Mouse (Mus musculus): ENCODE data around the gene Herpud2.

Herpud2 gene

DNA sequence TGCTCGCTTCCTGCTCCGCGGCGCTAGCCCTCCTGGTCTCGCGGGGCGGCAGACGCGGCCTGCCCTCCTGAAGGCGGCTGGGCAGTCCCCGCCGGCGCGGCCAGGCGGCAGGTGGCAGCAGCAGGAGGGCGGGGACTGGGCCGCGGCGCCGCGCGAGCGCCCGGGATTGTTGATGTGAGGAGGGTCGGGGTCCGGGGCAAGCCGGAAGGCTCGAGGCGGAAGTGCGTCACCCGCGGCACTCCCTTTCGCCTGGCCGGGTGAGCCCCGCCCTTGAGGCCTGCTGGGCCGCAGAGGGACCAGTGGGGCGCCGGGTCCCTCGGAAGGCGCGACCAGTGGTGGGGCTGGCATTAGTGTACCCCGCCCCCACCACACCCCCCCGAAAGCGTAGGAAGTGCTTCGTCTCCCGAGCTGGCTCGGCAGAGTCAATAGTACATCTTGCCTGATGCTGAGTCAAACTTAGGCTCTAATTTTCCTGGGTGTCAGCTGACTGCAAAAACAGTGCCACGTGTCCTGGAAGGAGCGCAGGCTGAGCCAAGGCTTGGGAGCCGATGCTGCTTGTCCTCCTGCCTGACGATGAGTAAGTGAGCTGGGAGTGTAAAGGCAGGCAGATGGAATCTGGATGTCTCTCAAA, at the start of gene Herpud2:
Gene Herpud2, minus strand, starts transcription at position 210 of the 631 bp plus-strand sequence.
- peak; percentile 86 for DNase-seq (ENCODE audit: low spot score)

DNA sequence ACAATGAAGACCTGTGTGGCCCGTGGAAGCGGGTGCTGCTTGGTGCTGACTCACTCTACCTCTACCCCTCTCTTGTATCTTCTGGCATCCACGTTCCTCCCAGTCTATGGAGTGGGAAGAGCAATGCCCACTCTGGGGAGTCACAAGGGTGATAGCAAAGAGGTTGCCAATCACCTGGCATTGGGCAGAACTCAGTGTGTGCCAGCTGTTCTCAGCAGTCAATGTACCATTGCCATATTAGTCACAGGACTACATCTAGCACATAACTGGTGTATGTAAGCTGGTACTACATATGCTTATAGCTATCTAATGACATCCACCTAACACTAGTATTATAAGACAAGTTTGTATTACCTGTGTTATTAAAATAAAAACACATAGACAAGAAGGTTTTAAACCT, 49.4 kb upstream of the Herpud2 start:
- DNase-seq (ENCODE audit: low spot score) = no peak

DNA sequence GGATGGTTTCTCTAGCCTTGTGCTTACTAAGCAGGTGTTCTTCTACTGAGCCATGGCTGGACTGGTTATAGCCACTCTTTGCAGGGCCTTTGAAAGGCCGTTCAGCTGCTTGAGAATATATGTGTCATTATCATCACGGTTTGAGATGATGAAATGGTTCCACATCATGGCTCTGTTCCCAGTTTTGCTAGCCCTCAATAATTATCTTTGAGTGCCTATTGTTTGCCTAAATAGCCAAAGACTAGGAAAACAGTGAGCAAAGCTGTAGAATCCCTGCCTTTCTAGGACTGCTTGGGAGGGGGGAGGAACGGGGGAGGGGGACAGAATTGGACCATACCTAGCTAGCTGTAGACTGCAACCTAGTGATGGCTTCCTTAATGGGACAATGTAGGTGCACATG, 48.5 kb upstream of the Herpud2 start:
- no peak for DNase-seq (ENCODE audit: low spot score)

DNA sequence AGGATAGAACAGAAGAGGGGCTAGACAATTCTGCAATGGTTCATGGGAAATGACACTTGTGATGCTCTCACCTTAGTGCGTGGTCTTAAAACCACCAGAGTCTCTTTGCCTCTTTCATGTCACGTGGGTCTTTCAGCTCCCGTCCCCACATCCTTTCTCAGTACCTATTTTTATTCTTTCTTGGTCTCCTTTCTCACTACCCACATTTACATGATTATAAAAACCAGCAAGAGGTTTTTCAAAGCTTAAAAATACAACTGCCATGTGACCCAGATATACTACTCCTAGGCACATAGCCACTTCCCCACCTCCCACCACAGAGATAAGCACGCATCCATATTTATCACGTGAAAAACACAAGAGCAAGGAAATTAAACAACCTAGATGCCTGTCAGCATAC, 45.1 kb upstream of the Herpud2 start:
- DNase-seq (ENCODE audit: low spot score) = no peak

DNA sequence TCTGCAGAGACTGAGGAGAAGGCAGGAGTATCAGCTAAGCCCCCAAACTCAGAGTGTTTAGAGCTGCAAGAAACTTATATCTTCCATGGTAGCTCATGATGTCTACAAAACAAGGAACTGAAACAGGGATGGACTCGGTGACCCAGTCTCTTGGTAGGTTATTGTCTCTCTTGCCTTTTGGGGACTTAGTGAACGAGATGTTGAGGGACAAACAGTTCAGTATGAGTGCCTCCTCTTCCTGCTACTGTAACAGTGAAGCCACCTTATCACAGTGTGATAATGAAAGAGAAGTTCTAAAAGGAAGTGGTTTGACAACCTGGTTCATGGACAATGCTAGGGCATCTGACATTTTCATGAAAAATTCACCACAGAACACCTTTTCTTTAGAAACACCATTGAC, 40.0 kb upstream of the Herpud2 start:
- no peak for DNase-seq (ENCODE audit: low spot score)

DNA sequence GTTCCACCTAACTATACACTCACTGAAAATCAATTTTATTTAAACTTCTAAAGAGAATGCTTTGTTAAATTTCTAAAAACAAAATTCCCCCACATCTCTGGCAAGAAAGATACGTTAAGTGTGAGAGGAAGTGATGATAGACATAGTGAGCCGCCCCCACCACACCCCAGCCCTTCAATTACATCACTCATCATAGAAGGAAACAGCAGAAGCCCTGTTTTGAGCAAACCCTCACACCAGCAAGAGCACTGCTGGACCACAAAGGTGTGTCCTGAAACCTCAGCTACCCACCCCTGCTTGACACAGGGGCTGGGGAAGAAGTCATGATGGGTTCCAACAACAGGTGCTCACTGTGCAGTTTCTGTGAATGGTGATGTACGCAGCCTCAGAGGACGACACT, 34.9 kb upstream of the Herpud2 start:
- DNase-seq (ENCODE audit: low spot score) = no peak

DNA sequence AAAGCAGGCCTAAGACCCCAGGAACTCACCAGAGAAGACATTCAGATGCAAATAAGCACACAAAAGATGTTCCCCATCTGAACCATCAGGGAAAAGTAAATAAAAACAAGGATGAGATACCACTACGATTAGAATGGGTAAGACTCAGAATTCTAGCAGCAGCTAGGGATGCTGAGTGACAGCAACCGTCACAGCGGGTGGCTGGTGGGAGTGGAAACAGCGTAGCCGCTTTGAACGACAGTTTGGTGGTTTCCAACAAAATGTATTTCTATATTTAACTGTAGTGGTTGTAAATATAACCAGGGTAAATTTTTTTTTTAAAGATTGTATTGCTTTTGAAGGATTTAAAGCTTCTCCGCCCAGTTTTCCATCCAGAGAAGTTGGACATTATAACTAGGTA, 34.2 kb upstream of the Herpud2 start:
- no peak for DNase-seq (ENCODE audit: low spot score)

DNA sequence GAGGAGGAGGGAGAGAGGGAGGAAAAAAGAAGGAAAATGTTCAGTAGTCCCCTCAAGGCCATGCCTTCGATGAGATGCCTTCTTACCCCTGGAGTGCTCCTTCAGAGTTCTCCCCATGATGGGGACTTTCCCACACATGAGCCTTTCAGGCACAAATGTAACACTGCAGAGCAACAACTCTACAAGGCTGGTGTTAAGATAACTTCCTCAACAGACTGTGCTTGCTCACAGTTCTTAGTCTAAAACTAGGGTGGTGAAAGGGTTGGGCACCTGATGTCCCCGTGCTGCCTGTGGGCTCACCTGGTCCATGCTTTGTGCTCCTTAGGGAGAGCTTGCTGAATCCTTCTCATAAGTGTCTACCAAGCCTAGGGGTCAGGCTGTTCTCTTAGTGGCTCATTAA, 33.0 kb upstream of the Herpud2 start:
- no peak for DNase-seq (ENCODE audit: low spot score)

DNA sequence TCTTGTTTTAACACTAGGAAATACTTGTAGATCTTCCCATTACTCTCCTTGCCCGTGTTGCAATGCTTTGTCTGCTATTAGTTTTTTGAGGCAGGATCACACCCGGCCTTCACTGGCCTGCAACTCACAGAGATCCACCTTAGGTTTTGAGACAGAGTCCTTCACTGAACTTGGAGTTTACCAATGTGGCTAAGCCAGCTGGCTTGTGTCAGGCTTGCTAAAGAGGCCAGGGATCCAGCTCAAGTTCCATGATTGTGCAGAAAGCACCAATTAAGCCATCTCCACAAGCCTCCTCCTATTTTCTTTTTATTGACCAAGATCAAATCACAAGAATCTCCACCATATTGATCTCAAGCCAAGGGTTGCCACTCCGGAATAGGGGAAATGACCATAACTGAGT, 26.4 kb upstream of the Herpud2 start:
- no peak for DNase-seq (ENCODE audit: low spot score)

DNA sequence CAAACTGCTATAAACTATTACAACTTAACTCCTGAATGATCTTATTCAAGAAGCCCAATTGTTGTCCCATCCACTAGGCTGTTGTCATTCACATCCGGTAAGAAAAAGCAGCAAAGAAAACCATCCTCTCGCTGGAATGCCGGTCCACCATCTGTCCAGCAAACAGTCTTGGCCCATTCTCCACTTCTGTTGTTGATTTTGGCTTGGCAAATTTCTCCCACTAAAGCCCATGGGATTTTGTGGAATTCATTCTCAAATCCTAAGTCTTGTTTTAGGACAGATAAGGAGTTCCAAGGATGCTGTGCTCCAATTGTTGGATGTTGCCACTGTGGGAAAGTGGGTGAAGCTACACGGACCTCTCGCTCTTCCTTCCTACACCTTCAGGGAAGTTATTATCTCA, 25.6 kb upstream of the Herpud2 start:
- DNase-seq (ENCODE audit: low spot score) = no peak

DNA sequence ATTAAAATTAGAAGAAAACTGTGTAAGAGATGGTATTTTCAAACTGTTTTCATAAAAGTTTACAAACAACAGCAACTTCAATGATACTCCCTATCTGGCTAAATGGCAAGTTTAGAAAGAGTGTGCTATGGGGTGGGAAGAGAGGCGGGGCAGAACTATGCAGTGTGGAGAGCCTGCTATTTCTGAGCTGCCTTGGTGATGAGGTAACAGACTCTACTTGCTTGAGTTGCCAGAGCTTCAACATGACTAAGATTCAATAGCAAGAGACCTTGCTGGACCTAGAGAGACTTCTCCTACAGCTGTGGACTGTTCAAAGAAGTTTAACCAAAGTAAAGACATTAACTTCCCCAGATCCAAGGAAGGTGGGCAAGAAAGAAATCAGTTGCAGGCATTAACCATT, 24.9 kb upstream of the Herpud2 start:
- DNase-seq (ENCODE audit: low spot score) = no peak

DNA sequence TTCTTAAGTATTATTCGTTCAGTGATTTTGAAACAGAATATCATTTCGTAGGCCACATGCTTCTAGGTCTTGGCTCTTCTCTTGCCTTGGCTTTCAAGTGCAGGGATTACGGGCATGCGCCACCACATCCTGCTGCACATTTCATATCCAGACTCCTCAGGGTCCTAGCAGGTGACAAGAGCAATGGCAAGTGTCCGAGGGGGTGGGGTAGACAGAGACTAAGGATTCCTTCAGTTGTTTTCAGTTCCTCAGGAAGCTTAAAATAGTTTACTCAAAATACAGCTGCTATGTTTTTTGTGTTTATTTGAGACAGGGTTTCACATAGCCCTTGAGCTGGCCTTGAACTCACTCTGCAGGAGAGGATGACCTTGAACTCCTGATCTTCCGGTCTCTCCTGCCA, 24.4 kb upstream of the Herpud2 start:
- DNase-seq (ENCODE audit: low spot score) = no peak

DNA sequence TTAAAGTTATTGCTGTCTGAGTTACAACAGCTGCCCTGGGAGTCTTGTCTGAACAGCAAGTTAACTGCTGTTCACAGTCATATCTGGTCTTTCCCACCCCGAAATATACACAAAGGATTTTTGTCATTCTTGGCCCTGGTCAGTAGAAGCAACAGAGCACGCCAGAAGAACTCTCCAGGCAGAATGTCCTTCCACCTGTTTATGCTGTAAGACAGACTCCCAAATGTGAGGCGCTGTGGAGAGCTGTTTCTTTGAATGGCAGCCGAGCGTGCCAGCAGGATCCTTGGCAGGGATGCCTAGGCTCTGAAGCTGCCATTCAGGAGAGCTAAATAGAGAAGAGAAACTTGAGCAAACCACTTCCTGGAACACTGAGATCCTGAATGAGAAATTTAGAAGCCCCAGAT, 23.4 kb upstream of the Herpud2 start:
- no peak for DNase-seq (ENCODE audit: low spot score)

DNA sequence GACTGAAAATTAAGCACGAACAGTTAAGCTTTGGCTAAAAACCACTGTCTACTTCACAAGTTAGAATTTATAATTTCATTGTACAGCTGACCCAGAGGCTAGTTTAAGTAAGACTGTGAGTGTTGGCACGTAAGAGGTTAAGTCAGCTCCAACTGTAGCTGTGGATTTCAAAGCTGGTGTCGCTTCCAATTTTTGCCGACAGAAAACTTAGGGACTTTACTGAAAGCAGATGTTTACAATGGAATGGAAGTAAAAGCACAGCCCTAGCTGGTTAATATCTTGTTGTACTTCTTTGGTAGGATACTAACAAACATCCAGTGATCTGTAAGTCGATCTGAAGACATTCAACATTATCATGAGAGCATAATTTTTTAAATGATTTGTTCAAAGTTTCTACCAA, 23.0 kb upstream of the Herpud2 start:
- no peak for DNase-seq (ENCODE audit: low spot score)

DNA sequence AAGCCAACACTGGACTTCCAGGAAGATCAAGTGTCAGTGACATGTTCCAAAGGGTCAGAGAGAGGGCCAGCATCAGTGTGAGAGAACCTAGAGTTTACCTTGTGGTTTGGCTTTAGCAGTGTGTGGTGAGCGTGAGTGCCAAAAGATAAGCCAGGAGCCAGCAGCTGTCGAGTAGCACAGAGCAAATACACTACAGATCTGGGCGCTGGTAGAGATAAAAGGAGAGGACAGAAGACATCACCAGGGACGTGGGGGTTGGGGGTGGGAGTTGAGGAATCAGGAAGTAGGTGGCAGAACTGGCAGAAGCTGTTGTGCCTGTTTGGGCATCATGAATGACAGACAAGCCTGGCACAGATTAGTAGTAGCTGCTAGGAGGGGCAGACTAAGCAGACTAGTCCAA, 21.6 kb upstream of the Herpud2 start:
- DNase-seq (ENCODE audit: low spot score) = no peak

DNA sequence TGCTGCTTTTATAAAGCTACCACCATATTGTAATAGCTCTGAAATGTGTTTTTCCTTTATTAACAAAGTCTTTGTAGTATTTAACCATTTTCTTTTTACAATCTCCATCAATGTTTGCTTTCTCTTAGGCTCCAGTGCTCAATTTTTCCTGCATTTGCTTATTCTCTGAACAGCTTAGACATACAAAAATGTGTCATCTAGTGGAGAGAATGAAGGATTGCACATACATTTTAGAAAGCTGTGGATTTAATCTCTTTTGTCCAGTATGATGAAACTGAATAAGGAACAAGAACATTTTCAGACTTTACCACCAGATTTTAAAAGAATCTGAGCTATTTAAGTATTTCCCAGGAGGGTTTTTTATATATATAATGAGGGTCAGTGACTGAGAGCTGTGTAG, 18.0 kb upstream of the Herpud2 start:
- DNase-seq (ENCODE audit: low spot score) = no peak

DNA sequence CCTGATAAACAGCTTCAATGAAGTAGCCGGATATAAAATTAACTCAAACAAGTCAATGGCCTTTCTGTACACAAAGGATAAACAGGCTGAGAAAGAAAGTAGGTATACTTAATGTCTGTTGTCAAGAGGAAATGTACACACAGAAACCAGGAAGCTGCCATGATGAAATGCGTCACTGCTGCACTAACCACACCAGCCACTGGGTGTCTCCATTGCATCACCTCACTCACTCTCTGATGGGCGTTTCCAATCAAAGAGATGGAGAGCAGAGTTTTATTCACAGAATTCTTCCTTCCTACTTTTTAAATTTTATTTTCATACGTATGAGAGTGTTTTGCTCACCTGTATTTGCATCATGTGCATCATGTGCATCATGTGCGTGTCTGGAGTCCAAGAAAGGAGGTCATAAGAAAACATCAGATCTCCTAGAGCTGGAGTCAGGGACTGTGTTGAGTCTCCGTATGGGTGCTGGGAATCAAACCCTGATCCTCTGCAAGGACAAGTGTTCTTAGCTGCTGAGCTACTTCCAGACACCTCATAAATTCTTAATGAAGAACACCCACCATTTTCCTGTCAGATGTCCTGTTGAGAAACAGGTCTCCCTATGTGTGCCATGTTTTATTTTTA, 16.0 kb upstream of the Herpud2 start:
- DNase-seq (ENCODE audit: low spot score) = peak; percentile 68

DNA sequence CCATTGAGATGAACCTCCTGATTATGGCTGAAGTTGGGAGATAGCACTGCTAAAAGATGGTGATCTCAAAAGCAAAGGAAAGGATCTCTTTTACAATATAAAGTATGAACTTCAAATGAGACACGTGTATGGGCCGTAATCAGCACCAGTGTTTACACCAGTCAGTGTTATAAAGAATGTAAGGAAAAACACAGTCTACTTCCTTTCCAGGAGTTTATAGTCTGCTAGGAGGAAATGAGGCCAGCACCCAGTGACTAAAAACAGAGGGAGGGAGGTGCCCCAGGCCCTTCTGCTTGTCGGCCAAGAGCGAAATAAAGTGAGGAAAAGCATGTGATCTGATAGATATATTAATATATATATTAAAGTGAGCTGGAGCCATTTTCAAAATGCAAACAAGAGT, 6.6 kb upstream of the Herpud2 start:
- DNase-seq (ENCODE audit: low spot score) = no peak

DNA sequence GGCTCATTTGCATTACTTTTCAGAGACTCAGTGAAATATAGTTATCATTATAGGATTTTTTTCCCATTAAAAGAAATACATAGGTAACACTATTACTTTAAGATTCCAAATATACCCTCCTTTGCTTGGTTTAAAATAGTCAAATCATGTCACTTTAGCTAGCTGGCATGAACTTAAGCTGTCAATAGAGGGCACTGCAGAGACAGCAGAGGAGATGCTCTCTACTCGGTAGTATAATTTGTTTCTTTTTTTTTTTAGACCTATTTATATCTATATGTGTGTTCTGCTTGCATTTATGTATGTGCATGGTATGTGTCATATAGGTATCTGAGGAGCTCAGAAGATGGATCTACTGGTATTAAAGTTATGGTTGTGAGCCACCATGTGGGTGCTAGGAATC, 4.8 kb upstream of the Herpud2 start:
- no peak for DNase-seq (ENCODE audit: low spot score)

DNA sequence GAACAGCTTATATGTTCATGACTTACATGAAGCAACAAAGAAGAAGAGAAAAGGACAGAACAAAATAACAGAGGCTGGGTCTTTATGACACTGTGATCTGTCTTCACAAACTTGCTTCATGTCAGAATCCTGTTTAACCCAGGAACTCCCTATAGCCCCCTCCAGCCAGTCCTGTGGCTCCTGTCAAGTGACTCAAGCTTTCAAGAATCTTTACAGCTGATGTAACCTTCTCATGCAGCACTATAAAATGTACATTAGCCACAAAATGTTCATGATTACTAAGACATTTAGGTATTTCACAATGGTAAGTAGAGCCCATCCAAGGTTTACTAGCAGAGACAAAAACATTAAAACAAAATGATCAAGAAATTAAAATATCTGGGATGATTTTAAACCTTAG, 1.4 kb upstream of the Herpud2 start:
- DNase-seq (ENCODE audit: low spot score) = no peak

DNA sequence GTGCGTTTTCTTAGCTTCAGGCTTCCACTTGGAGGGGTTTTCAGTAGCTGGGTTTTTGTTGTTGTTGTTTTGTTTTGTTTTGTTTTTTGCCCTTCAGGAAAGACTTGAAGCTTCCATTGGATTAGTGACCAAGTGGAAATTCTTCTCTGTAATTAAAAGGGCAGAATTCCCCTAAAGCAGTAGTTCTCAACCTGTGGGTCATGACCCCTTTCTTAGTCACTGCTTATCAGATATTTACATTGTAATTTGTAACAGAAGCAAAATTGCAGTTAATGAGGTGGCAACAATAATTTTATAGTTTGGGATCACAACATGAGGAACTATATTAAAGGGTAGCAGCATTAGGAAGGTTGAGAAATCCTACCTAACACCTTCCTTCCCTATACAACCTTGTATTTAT, 837 bp upstream of the Herpud2 start:
- no peak for DNase-seq (ENCODE audit: low spot score)

DNA sequence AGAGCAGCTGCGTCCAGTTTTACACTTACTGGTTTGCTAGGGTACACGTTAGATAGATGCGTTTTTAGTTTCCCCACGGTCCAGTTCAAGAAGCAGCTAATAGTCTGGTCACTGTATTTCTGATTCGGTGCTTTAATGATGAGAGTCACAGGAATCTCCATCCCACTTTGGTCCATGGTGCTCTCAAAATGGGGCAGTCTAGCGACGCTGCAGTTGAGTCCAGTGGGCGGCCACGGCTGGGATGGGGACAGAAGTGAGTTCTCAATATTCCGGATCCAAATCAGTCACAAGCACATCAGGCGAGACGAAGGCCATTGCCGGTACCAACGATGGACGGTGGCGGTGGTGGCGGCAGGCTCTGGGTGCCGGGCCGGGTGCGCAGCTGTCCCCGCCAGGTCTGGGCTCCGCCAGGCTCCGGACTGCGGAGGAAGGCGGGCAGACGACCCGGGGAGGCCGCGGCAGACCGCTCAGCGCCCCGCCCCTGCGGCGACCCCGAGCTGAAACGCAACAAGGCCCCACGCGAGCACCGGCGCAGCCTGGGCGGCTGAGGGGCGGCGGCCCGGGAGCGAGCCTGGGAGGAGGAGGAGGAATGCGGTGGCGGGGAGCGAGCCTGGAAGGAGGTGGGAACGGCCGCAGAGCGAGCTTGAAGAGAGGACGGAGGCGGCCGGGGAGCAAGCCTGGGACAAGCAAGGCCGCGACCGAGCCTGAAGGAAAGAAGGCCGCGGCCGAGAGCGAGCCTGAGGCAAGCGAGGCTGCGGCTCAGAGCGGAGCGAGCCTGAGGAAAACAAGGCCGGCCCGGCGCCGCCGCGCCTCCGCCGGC, 619 bp downstream of the Herpud2 start:
- peak; percentile 63 for DNase-seq (ENCODE audit: low spot score)

DNA sequence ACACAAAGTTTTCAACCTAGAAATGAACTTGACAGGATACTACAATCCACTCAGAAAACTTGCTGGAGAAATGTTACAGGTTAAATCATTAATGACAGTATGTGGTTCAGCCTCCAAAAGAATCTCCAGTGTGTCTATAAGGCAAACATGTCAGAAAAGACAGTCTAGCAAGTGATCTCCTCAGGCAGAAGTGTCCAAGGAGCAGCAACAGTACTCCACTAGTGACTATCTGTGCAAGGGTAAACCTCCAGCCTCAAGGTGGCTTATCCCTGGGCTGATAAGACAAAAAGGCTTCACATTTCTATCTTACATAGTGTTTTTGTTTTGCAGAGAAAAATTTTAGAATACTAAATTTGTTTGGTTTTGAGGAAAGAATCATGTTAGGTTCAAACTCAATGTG, 2.9 kb downstream of the Herpud2 start:
- DNase-seq (ENCODE audit: low spot score) = peak; percentile 14

DNA sequence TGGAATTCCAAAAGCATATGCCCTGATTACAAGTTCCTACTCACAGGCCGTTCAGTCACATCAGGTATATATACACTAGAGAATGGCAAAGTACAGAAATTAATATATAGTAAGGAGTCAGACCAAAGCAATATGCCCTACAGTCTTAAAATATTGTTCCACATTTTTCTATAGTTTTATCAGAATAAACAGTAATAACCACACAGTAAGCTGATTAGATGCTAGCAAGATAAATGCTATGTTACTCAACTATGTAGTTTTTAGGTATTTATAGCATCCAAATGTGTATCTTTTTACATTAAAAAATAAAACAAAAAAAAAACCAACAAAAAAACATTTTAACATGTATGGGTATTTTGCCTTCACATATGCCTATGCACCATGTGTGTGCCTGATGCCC, 5.7 kb downstream of the Herpud2 start:
- no peak for DNase-seq (ENCODE audit: low spot score)

All from spleen, adult 12 weeks (tissue).